Mouse (Mus musculus) bone marrow, adult 2 months (tissue): ENCODE measurements around the gene Fam189a1. TPM values are rescaled to one million over a fixed set of nuclear protein-coding genes. Genes with fewer than 3 reads are reported as not detected.

ENCODE experiments used
- H3K27ac ChIP-seq: fragments of 200-500 bp; 2 replicates; pipeline ENCODE4 v1.5.1; 2012; ENCODE audit warnings: low read depth, mild to moderate bottlenecking, control low read depth, inconsistent platforms, low read length; ENCODE audit not compliant: control insufficient read depth, poor library complexity, insufficient read depth
- H3K4me1 ChIP-seq: fragments of 200-500 bp; 2 replicates; pipeline ENCODE4 v1.6.1; 2011; ENCODE audit warnings: low read length; ENCODE audit not compliant: control insufficient read depth, insufficient read depth
- H3K4me3 ChIP-seq: fragments of 200-500 bp; replicated peaks from 2 replicates; pipeline ENCODE3; 2011; ENCODE audit warnings: mild to moderate bottlenecking, low read depth, low read length, control low read depth; ENCODE audit not compliant: control insufficient read depth
- CTCF ChIP-seq: fragments of 200-500 bp; IDR thresholded peaks from 2 replicates; pipeline ENCODE4 v1.5.1; 2011; ENCODE audit warnings: low read length, control low read depth; ENCODE audit not compliant: control insufficient read depth, insufficient read depth
- POLR2A ChIP-seq: fragments of 200-500 bp; IDR thresholded peaks from 2 replicates; pipeline ENCODE4 v1.6.1; 2011; ENCODE audit warnings: low read depth, mild to moderate bottlenecking, control low read depth, low read length, borderline replicate concordance; ENCODE audit not compliant: control insufficient read depth
- WGBS: fragments of 180-500 bp; shearing (Covaris S2); methylation state at CpG from one replicate; pipeline ENCODE4 v1.1.7; 2018; 5-methylcytosine and 5-hydroxymethylcytosine counted together
- polyA plus RNA-seq: library from polyadenylated mRNA; stranded (reverse); fragments of >200 nt; gene quantifications from 2 replicates; pipeline ENCODE4 v1.2.4, GENCODE M21; 2011; ENCODE audit warnings: low replicate concordance; ENCODE audit not compliant: missing spikeins, insufficient read depth, insufficient read length

Gene Fam189a1
- polyA plus RNA-seq, 1 experiment, result not detected

- Histone ChIP-seq H3K4me1 (no peaks in the 10 kb centered on the region), H3K4me3 (no peak overlapping the region), H3K27ac (no peak overlapping the region)
- WGBS, result 80% methylated on average over 9 of the region's 9 CpGs
- TF ChIP-seq CTCF (no peak), POLR2A (no peak)
Measured at GRCm38 (mm10) chr7:65111664-65112063, 44.7 kb downstream of the Fam189a1 start.

- Histone ChIP-seq H3K4me1 (no peaks in the 10 kb centered on the region), H3K27ac (no peak overlapping the region), H3K4me3 (no peak overlapping the region)
- TF ChIP-seq CTCF, result no peak
- no peak for TF ChIP-seq POLR2A
- 73% methylated on average over 3 of the region's 3 CpGs for WGBS
Measured at GRCm38 (mm10) chr7:65105566-65105965, 50.8 kb downstream of the Fam189a1 start.

GRCm38 (mm10) chr7:65105097-65105467 lies 51.3 kb downstream of the Fam189a1 start:
- no peak overlapping the region for H3K27ac ChIP-seq
- WGBS, result 76% methylated on average over 4 of the region's 4 CpGs
- TF ChIP-seq POLR2A, result no peak
- TF ChIP-seq CTCF, result no peak
- H3K4me3 ChIP-seq, result no peak overlapping the region
- H3K4me1 ChIP-seq, result no peaks in the 10 kb centered on the region

- Histone ChIP-seq H3K27ac (no peak overlapping the region), H3K4me1 (no peaks in the 10 kb centered on the region), H3K4me3 (no peak overlapping the region)
- no peak for TF ChIP-seq CTCF
- TF ChIP-seq POLR2A, result no peak
- WGBS, result 65% methylated on average over 17 of the region's 17 CpGs
Measured at GRCm38 (mm10) chr7:65104207-65105096, 51.9 kb downstream of the Fam189a1 start.

GRCm38 (mm10) chr7:65101661-65102060 lies 54.7 kb downstream of the Fam189a1 start:
- 85% methylated on average over 2 of the region's 2 CpGs for WGBS
- H3K4me1 ChIP-seq, result no peaks in the 10 kb centered on the region
- TF ChIP-seq POLR2A (no peak), CTCF (no peak)
- H3K27ac ChIP-seq, result no peak overlapping the region
- H3K4me3 ChIP-seq, result no peak overlapping the region

GRCm38 (mm10) chr7:65097708-65098107 lies 58.7 kb downstream of the Fam189a1 start:
- no peak overlapping the region for H3K4me3 ChIP-seq
- H3K27ac ChIP-seq, result no peak overlapping the region
- H3K4me1 ChIP-seq, result no peaks in the 10 kb centered on the region
- no peak for TF ChIP-seq CTCF
- no peak for TF ChIP-seq POLR2A
- 46% methylated on average over 14 of the region's 14 CpGs for WGBS

GRCm38 (mm10) chr7:65095631-65096107 lies 60.7 kb downstream of the Fam189a1 start:
- Histone ChIP-seq H3K27ac (no peak overlapping the region), H3K4me3 (no peak overlapping the region), H3K4me1 (no peaks in the 10 kb centered on the region)
- 71% methylated on average over 5 of the region's 5 CpGs for WGBS
- TF ChIP-seq CTCF (no peak), POLR2A (no peak)

- WGBS, result 72% methylated on average over 4 of the region's 4 CpGs
- no peaks in the 10 kb centered on the region for H3K4me1 ChIP-seq
- no peak overlapping the region for H3K4me3 ChIP-seq
- H3K27ac ChIP-seq, result no peak overlapping the region
- TF ChIP-seq CTCF (no peak), POLR2A (no peak)
Measured at GRCm38 (mm10) chr7:65093314-65093713, 63.1 kb downstream of the Fam189a1 start.
